Mouse (Mus musculus): Measurements from ENCODE around the gene Mmp9.

DNA sequence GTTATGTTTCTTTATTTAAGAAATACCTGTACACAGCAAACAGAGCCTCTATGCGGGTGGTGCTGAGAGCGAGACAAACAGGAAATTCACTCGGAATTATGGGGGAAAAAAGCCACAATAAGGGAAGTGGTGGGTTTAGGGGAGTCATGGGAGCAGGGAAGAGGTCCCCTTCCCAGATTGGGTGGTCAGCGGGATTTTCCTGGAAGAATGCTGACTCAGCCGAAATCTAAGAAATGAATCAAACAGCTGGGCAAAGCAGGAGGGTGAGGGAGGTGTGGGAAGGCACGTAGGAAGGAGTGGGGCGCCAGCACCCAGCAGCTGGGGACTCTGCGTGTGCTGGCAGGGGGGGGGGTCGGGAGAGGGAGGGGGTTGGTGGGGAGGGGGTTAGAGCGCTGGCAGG lies 7.0 kb upstream of the Mmp9 start:
- TF ChIP-seq MAFK (IDR thresholded peaks at IDR 0.05; ENCODE audit: insufficient read depth, low read depth, low read length): peak; percentile 95
- no peak for TF ChIP-seq HCFC1 (IDR thresholded peaks at IDR 0.05; ENCODE audit: borderline replicate concordance, insufficient read depth, low read length)
- TF ChIP-seq CHD2 (IDR thresholded peaks at IDR 0.05; ENCODE audit: low read depth, low read length): no peak
